Mouse (Mus musculus) MEL-GATA-1-ER (cell line): ENCODE measurements around the gene Rcor3.

ENCODE experiments used
- DNase-seq: peaks from one replicate; pipeline ENCODE4 v3.0.0-alpha.2; 2012; ENCODE audit warnings: low read depth; ENCODE audit errors: extremely low read depth

Rcor3 gene

GRCm38 (mm10) chr1:192070618-192071051 lies 67.2 kb downstream of the Rcor3 start:
- no peak for DNase-seq

- DNase-seq: no peak
Measured at GRCm38 (mm10) chr1:192069971-192070591, 67.8 kb downstream of the Rcor3 start.

GRCm38 (mm10) chr1:192068188-192068587 lies 69.7 kb downstream of the Rcor3 start:
- DNase-seq: no peak

GRCm38 (mm10) chr1:192066956-192067355 lies 70.9 kb downstream of the Rcor3 start:
- no peak for DNase-seq

GRCm38 (mm10) chr1:192063209-192063946 lies 74.5 kb downstream of the Rcor3 start:
- DNase-seq: no peak

- no peak for DNase-seq
Measured at GRCm38 (mm10) chr1:192062682-192063081, 75.2 kb downstream of the Rcor3 start.

GRCm38 (mm10) chr1:192061666-192062306 lies 76.1 kb downstream of the Rcor3 start:
- no peak for DNase-seq

- DNase-seq: no peak
Measured at GRCm38 (mm10) chr1:192058911-192059310, 79.0 kb downstream of the Rcor3 start.

GRCm38 (mm10) chr1:192053726-192054125 lies 84.1 kb downstream of the Rcor3 start:
- no peak for DNase-seq

GRCm38 (mm10) chr1:192052986-192053385 lies 84.9 kb downstream of the Rcor3 start:
- no peak for DNase-seq

- DNase-seq: no peak
Measured at GRCm38 (mm10) chr1:192052461-192052860, 85.4 kb downstream of the Rcor3 start.
